Mouse (Mus musculus): ENCODE results near the gene Eef2kmt.

Gene Eef2kmt

GRCm38 (mm10) chr16:5222140-5222539, 33.6 kb downstream of the Eef2kmt start, which contains the start of gene AU021092:
Gene AU021092, minus strand, starts transcription at chr16:5222299.
- DNase-seq (ENCODE audit: low read depth) = no peak

GRCm38 (mm10) chr16:5221403-5221802, 34.4 kb downstream of the Eef2kmt start:
- no peak for DNase-seq (ENCODE audit: low read depth)

GRCm38 (mm10) chr16:5217341-5218133, 38.2 kb downstream of the Eef2kmt start:
- no peak for DNase-seq (ENCODE audit: low read depth)

DNA sequence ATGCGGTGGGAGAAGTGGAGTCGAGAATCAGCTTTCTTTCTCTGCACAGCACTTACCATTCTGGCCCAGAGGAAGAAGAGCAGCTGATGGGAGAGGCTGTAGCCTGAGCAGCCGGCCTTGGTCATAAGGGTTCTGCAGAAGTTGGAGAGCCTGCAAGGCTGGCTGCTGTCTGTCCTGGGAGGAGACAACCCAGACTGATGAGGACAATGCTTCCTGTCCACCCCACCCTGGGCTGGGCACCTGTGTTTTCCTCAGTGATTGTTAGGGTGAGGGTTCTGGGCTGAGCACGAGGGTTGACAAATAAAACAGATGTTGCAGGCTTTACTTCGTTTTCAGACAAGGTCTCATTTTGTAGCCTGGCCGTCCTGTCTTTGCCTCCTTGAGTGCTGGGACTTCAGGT, 39.1 kb downstream of the Eef2kmt start:
- DNase-seq (ENCODE audit: low read depth) = no peak

DNA sequence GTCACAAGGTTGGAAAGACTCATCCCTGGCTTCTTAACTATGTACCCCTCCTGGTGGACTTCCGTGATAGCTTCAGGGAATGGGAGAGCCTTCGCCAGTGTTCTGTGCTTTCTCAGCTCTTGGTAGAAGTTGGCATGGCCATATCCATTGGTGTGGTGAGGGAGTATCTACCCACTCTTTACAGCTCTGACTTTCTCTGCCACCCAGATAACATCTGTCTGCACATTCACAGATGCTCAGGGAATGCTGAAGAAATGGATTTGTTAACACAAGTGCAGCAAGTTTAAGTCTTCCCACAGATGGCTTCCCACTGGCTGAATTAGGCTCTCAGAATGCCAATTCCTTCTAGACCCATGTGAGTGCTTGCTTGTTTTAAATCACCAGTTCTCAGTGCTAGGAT, 41.7 kb downstream of the Eef2kmt start:
- no peak for DNase-seq (ENCODE audit: low read depth)

DNA sequence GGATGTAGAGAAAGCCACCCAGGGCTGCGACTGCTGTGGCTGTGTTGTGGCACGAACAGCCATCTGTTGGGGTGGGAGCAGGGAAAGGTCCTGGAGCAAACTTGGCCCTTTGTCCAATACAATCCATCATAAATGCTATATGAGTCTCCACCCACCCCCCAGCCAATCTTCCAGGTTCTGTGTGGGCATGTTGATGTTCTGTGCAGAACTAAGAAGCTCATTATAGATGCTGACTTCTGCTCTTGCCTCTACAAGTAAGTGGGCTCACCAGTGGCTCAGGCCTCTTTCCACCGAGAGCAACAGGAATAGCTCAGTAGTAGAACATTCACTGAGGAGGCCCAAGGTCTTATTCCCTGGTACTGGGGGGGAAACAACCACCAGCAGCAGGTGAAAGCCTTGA, 43.6 kb downstream of the Eef2kmt start:
- no peak for DNase-seq (ENCODE audit: low read depth)

- no peak for DNase-seq (ENCODE audit: low read depth)
Measured at GRCm38 (mm10) chr16:5210365-5210764, 45.4 kb downstream of the Eef2kmt start.

DNA sequence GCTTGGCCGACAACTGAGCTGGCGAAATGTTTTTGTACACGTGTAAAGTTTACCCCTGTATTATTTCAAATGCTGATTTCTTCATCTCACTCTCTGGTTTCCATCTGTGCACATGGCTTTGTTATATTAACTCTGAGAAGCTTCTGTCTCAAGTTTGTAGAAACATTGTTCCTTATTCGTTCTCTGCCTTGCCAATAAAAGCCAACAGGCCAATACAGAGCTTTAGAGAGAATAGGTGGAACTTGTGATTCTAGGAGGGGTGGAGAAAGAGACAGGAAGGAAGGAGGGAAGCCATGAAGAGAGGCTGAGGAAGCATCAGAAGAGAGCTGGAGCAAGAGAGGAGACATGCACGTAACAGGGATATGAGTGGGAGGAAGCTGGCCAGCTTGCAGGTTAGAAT, 49.7 kb downstream of the Eef2kmt start:
- DNase-seq (ENCODE audit: low read depth) = no peak

DNA sequence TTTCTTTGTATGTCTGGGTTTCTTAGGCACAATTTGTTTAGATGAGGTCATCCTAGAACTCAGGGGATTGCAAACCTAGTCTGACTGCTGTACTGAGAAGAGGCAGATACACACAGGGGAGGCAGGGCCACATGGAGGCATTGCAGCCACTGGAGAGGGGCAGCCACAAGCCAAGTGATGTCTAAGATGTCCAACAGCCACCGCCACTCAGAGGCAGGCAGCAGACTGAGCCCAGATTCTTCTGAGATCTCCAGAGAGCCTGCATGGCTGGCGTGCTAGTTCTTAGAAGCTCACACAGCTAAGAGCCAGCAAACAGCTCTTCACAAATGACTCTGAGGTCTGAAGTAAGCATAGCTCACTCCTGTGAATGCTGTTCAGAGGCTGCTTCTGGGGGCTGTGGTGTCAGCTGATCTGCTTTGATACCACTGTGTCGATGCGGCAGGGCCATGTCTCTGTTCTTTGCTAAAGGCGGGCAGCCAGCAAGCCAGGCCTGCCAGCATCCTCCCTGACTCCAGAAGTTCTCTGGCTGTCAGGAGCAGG, 50.3 kb downstream of the Eef2kmt start:
- no peak for DNase-seq (ENCODE audit: low read depth)

DNA sequence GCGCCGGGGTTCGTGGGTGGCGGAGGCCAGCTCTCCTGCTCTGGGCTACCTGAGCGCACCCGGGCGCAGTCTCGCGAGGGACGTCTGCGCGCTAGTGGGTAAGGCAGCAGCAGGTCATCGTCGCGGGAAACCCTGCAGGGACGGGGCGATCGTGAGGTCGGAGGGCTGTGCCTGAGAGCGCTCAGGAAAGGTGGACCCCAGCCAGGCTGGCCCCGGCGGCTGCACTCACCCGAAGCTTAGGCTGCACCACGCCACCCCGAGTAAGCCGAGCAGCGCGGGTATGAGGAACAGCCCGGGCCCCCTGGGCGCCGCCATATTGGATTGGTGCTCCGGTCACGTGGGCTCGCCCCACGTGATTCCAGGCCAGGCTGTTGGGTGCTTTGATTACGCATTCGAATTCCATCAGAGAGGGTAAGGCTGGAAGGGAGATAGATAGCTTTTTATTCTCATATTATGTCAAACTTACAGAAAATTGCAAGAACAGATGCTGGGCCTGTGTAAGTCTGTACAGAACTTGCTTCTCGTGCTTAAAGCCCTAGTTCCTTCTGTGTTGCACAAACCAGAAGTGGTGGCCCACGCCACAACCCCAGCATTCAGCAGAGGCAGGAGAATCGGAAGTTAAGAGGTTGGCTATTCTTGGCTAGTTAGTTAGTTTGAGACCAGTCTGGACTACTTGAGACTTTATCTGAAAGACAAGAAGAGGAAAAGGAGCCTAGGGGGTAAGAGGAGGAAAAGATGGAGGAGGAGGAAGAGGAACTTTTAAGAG, 51.9 kb downstream of the Eef2kmt start, which contains the start of gene Nagpa:
Gene Nagpa, minus strand, starts transcription at position 345 of the 766 bp plus-strand sequence.
- peak; percentile 87 for DNase-seq (ENCODE audit: low read depth)

DNA sequence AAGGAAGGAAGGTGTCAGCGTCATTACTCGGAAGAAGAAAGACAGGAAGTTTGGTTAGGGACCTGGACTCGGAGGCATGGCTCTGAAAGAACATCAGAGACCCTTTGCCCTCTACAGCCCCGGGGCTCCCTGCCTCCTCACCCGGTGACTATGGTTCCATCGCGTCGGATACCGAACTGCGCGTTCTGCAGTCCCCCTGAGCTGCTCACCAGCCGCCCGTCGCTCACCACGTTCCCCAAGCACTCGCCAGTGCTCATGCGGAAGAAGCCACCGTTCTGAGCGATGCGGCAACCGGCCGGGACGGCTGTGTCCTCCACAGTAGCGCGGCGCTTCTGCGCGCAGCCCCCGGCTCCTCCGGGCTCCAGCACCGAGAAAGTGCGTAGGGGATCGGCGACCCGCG, 52.6 kb downstream of the Eef2kmt start:
- peak; percentile 51 for DNase-seq (ENCODE audit: low read depth)

- peak; percentile 58 for DNase-seq (ENCODE audit: low read depth)
Measured at GRCm38 (mm10) chr16:5202681-5203080, 53.1 kb downstream of the Eef2kmt start.

GRCm38 (mm10) chr16:5195080-5195479, 60.7 kb downstream of the Eef2kmt start:
- peak; percentile 61 for DNase-seq (ENCODE audit: low read depth)
